ENCODE assay signal across 8 mouse cellular contexts in genomic region chr5:92489503-92489902, GRCm38 (mm10). TPM values are rescaled to one million over a fixed set of nuclear protein-coding genes. Genes with fewer than 3 reads are reported as not detected.
DNase-seq lines count a peak whose midpoint lies in the region; ATAC-seq and TF ChIP-seq lines count a peak whose summit lies in the region.

No protein-coding gene starts in this region.

- H3K9ac ChIP-seq in liver, embryonic 11.5 days (ENCODE audit: low read depth, low read length) = no peak overlapping the region
- no peak overlapping the region for H3K9ac ChIP-seq in stomach, embryonic 16.5 days (ENCODE audit: low read length)
- no peak overlapping the region for H3K9ac ChIP-seq in kidney, embryonic 14.5 days (ENCODE audit: low read depth, low read length)

- TF ChIP-seq CTCF in spleen, adult 2 months (IDR thresholded peaks at IDR 0.05; ENCODE audit: extremely low read depth, insufficient read depth, insufficient read length, insufficient replicate concordance) = no peak

- H3K36me3 ChIP-seq in spleen, adult 2 months (ENCODE audit: control insufficient read depth, insufficient read depth, low read length) = peaks cover under 1% of the 10 kb centered on the region; the same call in 1 of the 2 replicates
- no peaks in the 10 kb centered on the region; the same call in 1 of the 2 replicates for H3K36me3 ChIP-seq in liver, embryonic 11.5 days (ENCODE audit: control insufficient read depth, insufficient read depth, low read length)
- peaks cover 5% of the 10 kb centered on the region; the same call in 1 of the 2 replicates for H3K36me3 ChIP-seq in stomach, embryonic 16.5 days (ENCODE audit: control insufficient read depth, insufficient read depth, low read length)
- H3K36me3 ChIP-seq in kidney, embryonic 14.5 days (ENCODE audit: control insufficient read depth, insufficient read depth, low read length) = no peaks in the 10 kb centered on the region; the same call in 1 of the 2 replicates

- peak; percentile 53 for ATAC-seq in liver, embryonic 11.5 days (replicated peaks; ENCODE audit: low FRiP score)
- ATAC-seq in stomach, embryonic 16.5 days (ENCODE audit: insufficient read depth, low FRiP score) = peak; percentile 41; the same call in 1 of the 2 replicates
- ATAC-seq in kidney, embryonic 14.5 days (ENCODE audit: low FRiP score, low TSS enrichment) = no peak

- H3K4me1 ChIP-seq in spleen, adult 2 months (ENCODE audit: control insufficient read depth, insufficient read depth, insufficient read length) = peaks cover 7% of the 10 kb centered on the region; the same call in 1 of the 2 replicates
- H3K4me1 ChIP-seq in liver, embryonic 11.5 days (replicated peaks; ENCODE audit: control insufficient read depth, insufficient read depth, low read length) = peaks cover 16% of the 10 kb centered on the region
- H3K4me1 ChIP-seq in stomach, embryonic 16.5 days (ENCODE audit: control insufficient read depth, insufficient read depth, low read length) = peaks cover 33% of the 10 kb centered on the region
- peaks cover 21% of the 10 kb centered on the region; the same call in 1 of the 2 replicates for H3K4me1 ChIP-seq in kidney, embryonic 14.5 days (ENCODE audit: control insufficient read depth, insufficient read depth, low read length)

- no peaks in the 10 kb centered on the region for H3K27me3 ChIP-seq in spleen, adult 2 months (ENCODE audit: control insufficient read depth, insufficient read depth, low read length)
- H3K27me3 ChIP-seq in liver, embryonic 11.5 days (replicated peaks; ENCODE audit: control insufficient read depth, insufficient read depth, low read length) = no peaks in the 10 kb centered on the region
- no peaks in the 10 kb centered on the region for H3K27me3 ChIP-seq in stomach, embryonic 16.5 days (ENCODE audit: control insufficient read depth, insufficient read depth, low read length)
- H3K27me3 ChIP-seq in kidney, embryonic 14.5 days (ENCODE audit: control insufficient read depth, insufficient read depth, low read length) = no peaks in the 10 kb centered on the region

- TF ChIP-seq POLR2A in spleen, adult 2 months (IDR thresholded peaks at IDR 0.05; ENCODE audit: low read depth, low read length) = no peak

- WGBS in spleen, adult 2 months = 20% methylated on average over 4 of the region's 4 CpGs
- WGBS in liver, embryonic 11.5 days = 42% methylated on average over 4 of the region's 4 CpGs
- 35% methylated on average over 4 of the region's 4 CpGs for WGBS in stomach, embryonic 16.5 days
- WGBS in kidney, embryonic 14.5 days = 75% methylated on average over 4 of the region's 4 CpGs

- peak; percentile 37 for DNase-seq in cerebellum, adult 9-11 months
- no peak for DNase-seq in cerebellum, adult 8-10 months
- no peak for DNase-seq in spleen, adult 2 months (ENCODE audit: low read depth in 1 of 2, low spot score in 2 of 2)
- no peak for DNase-seq in spleen, postnatal 4 days (ENCODE audit: low spot score in 2 of 2)
- no peak for DNase-seq in liver, embryonic 11.5 days (ENCODE audit: low spot score)
- no peak for DNase-seq in T-cell, adult 2 months (ENCODE audit: low spot score)

- no peak overlapping the region for H3K4me2 ChIP-seq in liver, embryonic 11.5 days
- H3K4me2 ChIP-seq in stomach, embryonic 16.5 days (ENCODE audit: low read depth, low read length) = peak overlapping the region; percentile 35
- no peak overlapping the region for H3K4me2 ChIP-seq in kidney, embryonic 14.5 days (replicated peaks; ENCODE audit: low read depth, low read length)

- 0 out of 2 replicates have a peak overlapping the region, but pooled peaks have one; percentile 40 for H3K27ac ChIP-seq in spleen, adult 2 months (ENCODE audit: insufficient read depth, low read length)
- no peak overlapping the region for H3K27ac ChIP-seq in liver, embryonic 11.5 days (ENCODE audit: low read depth, low read length)
- peak overlapping the region; percentile 84 for H3K27ac ChIP-seq in stomach, embryonic 16.5 days (ENCODE audit: low read length)
- H3K27ac ChIP-seq in kidney, embryonic 14.5 days (ENCODE audit: low read depth, low read length) = no peak overlapping the region

- H3K9me3 ChIP-seq in liver, embryonic 11.5 days (ENCODE audit: control insufficient read depth, low read length) = no peaks in the 10 kb centered on the region
- no peaks in the 10 kb centered on the region for H3K9me3 ChIP-seq in stomach, embryonic 16.5 days (replicated peaks; ENCODE audit: control insufficient read depth, low read length)
- no peaks in the 10 kb centered on the region for H3K9me3 ChIP-seq in kidney, embryonic 14.5 days (ENCODE audit: control insufficient read depth, low read length)

- H3K4me3 ChIP-seq in spleen, adult 2 months (ENCODE audit: extremely low read depth, insufficient read depth, insufficient read length) = no peak overlapping the region
- no peak overlapping the region for H3K4me3 ChIP-seq in liver, embryonic 11.5 days (ENCODE audit: low read depth, low read length)
- H3K4me3 ChIP-seq in stomach, embryonic 16.5 days (replicated peaks; ENCODE audit: low read length) = no peak overlapping the region
- H3K4me3 ChIP-seq in kidney, embryonic 14.5 days (ENCODE audit: low read length) = no peak overlapping the region

RNA-seq across cellular contexts. Expression of gene Scarb2, which starts 17.1 kb away (rescaled TPM):
- polyA plus RNA-seq in spleen, adult 2 months (2012; rRNA removed) = 15.4 and 16.0 TPM in 2 replicates
- 5.7 and 7.0 TPM in 2 replicates for polyA plus RNA-seq in liver, embryonic 11.5 days (2014; fragmentation: Nextera tagmentation; extraction: Ambion mirVana)
- 17.7 and 18.2 TPM in 2 replicates for polyA plus RNA-seq in stomach, embryonic 16.5 days (2015; fragmentation: Nextera tagmentation; extraction: Ambion mirVana)
- 5.7 and 7.1 TPM in 2 replicates for polyA plus RNA-seq in kidney, embryonic 14.5 days (2014; fragmentation: Nextera tagmentation; extraction: Ambion mirVana)

RNA-seq across cellular contexts. Expression of gene Nup54, which starts 54.5 kb away (rescaled TPM):
- 12.2 and 12.4 TPM in 2 replicates for polyA plus RNA-seq in spleen, adult 2 months (2012; rRNA removed)
- 72.5 and 82.5 TPM in 2 replicates for polyA plus RNA-seq in liver, embryonic 11.5 days (2014; fragmentation: Nextera tagmentation; extraction: Ambion mirVana)
- polyA plus RNA-seq in stomach, embryonic 16.5 days (2015; fragmentation: Nextera tagmentation; extraction: Ambion mirVana) = 47.1 and 47.3 TPM in 2 replicates
- 57.7 and 62.2 TPM in 2 replicates for polyA plus RNA-seq in kidney, embryonic 14.5 days (2014; fragmentation: Nextera tagmentation; extraction: Ambion mirVana)

Comparison
In these comparisons a context has a peak if more than half of its experiments do, and no peak if none do; other contexts are left out.
1. H3K27ac ChIP-seq: peak in spleen, adult 2 months (single experiment) and stomach, embryonic 16.5 days (single experiment); none in liver, embryonic 11.5 days (single experiment) and kidney, embryonic 14.5 days (single experiment).